Mouse (Mus musculus) thymus, postnatal 14 days (tissue): ENCODE measurements around the gene Bbx.

Experiments used
- DNase-seq: peaks from one replicate; pipeline ENCODE4 v3.0.0; 2021

The Bbx gene

DNA sequence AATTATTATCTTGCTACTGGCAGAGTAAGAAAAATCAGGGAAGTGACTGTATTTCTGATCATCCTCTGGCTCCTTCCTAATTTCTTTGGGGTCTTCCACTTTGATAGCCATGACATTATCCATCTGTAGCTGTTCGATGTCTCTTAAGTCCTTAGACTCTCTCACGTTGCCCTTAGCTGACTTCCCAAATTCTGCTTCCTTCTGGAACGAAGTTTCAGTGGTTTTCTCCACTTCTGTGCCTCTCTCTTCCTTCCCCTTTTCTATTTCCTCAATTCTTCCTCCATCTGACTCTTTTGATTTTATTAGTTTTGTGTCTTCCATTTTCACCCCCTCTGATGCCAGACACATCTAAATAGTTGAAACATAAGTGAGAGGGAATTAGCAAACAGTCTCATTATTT is 207.2 kb downstream of the Bbx start:
- no peak for DNase-seq

DNA sequence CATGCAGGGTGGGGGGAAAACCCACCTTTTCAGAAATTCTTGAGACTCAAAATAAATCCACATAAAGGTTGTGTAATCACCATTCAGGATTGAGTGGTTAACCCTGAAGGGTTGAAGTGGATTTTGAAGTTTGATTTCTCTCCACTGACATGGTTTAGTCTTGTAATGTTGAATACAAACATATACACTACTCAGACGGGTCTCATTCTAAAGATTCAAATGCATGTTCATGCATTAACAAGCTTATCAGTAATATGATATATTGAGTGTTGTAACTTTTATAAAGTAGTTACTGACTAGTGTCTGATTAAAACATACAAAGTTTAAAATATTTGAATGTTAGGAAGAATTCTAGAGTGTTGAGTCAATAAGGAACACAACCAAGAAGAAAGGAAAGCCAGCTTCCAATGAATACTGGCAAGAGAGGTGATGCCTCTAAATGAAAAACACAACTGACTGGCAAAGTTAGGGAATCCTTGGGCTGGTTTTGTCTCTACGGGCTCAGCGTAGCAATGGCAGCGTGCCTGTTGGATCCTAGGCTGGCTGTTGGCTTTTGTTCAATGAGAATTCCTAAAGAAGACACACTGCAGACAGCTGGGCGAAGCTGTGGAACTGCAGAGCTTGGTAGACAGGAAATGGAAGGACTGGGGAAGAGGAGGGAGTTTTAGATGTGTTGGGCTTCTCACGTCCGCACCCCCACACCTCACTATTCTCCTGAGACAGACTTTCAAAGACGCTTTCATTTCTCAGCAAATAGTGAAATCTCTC is 211.3 kb downstream of the Bbx start:
- no peak for DNase-seq

DNA sequence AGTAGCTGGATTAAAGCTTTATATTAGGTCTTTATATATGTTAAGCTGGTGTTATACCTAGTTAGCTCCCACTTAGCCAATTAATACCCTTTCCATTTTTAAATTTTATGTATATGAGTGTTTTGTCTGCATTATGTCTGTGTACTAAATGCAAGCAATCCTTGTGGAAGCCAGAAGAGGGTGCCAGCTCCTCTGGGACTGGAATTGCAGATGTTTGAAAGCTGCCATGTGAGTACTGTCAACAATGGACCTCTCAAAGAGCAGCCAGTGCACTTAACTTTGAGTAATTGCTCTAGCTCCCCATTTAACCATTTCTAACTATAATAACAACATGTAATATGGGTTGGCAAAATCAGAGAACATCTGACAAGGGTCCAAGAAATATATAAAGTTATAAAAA is 215.1 kb downstream of the Bbx start:
- DNase-seq: no peak

DNA sequence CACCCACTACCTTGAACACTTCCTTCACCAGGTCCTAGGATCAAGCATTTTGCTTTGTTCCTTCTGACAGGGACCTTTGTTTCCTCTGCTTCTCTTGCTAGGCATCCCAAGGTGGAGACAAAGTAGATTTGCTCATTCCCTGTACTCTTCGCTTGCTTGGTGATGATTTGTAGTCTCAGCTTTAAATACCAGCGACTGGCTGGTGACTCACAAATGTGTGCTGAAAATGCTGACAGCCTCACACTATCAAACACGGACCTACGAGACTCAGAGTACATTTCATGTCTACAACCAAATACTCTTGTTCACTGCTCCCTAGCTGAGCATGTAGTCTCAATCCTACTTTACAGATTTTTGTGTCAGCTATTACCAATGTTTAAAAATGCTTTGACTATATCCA is 220.5 kb downstream of the Bbx start:
- no peak for DNase-seq

DNA sequence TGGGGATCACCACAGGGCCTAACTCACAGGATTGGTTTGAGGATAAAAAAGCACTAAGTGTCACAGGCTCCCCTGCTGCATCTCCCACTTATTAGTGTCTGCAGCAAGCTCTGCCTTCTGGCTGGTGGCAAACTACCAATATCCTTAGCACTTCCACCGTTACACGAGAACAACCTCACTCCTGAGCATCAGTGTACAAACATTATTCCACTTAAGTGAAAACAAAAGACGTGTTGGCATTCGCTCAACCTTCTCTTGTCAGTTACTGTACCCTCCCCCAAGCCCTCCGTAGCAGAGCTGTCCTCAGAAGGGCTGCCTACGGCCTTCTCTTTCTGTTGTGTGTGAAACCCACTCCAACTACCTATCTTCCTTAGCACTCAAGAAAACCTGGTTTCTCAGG is 221.0 kb downstream of the Bbx start:
- DNase-seq: no peak

DNA sequence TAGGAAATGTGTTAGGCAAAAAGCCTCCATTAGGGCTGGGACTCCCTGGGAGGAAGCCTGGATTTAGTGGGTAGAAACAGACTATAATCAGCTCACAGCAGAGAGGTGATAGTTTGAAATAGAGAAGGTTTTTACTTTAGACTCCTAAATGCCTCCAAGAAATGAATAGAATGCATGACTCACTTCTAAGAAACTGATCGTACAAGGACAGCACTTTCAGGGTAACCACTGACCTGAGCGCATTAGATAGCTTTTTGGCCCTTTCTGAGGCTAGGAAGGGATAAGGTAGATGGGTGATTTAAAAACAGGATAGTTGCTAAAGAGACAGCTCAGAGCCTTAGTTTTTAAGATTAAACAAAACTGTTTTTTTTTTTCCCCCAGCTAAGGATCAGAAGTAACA is 221.4 kb downstream of the Bbx start:
- no peak for DNase-seq

DNA sequence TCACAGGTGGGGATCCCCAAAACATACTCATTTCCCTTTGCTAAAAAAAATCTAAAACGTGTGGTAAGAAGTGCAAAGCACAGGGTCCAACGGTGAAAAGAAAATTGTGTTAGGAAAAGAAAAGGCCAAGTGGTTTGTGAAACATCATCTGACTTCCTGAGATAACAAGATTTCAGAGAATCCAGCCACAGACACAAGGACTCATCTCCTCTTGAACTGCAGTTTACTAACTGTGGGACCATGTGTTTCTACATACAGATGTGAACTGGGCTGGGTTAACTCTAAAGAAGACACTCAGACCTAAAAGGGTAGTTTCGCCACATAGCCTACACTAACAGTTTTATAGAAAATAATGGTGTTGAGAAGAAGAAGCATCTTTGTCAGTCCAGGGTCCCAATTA is 227.2 kb downstream of the Bbx start:
- DNase-seq: no peak

DNA sequence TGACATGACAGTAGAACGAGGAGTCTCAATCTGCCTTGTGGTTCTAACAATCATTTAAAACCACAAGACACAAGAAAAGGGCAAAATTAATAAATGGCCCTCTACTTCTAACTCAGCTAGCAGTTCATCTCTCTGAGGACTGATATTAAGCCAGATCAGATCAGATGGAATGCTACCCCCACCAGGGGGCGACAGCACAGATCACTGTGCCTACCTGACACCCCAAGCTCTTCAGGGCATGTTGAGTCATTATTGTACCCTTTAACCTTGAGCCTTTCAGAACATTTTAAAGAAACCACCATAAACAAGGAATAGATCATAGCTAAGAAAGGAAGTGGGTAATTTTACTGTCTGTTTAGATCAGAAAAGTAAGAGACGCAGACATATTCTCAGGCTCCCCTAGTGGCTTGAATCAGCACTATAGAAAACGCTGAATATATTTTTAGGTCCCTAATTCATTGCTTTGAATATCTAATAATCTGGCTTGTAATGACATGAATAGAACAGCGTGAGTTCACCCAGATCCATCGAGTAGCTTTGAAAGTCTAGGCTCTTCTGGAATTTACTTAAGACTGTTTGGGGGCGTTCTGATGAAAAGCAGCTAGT is 230.5 kb downstream of the Bbx start:
- peak; percentile 72 for DNase-seq

DNA sequence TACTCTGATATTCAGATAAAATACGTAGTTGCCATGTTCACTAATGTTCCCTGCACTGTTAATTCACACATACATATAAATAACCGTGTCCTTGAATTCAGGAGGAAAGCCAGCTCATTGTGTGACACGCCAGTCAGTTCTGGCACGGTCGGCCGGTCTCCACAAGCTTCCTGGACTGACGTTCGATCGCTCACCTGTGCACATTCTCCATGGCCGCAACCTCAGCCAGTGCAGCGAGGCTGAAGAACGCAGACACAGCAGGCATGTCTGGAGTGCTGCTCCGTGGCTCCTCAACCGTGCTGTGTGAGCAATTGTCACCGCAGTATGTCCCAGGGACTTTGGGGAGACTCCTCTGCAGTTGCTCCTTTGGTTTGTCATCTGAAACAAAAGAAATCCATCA is 232.0 kb downstream of the Bbx start:
- DNase-seq: no peak

DNA sequence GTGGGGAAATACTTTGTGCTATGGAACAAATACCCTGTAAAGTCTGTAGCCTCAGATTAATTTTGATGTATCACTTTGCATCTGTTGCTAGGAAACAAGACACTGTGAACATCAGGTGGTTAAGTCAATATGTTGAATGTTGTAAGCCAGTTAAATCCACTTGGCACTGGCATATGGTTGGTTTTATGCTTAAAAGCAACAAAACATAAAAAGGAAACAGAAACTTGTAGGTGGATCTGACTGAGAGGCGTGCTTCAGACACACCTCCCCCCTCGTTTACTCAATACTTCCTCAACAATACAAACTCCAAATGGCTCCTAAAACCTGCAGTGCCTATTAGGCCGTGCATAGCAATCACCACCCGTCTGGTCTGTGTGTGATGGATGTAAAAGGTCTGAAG is 236.1 kb downstream of the Bbx start:
- no peak for DNase-seq

DNA sequence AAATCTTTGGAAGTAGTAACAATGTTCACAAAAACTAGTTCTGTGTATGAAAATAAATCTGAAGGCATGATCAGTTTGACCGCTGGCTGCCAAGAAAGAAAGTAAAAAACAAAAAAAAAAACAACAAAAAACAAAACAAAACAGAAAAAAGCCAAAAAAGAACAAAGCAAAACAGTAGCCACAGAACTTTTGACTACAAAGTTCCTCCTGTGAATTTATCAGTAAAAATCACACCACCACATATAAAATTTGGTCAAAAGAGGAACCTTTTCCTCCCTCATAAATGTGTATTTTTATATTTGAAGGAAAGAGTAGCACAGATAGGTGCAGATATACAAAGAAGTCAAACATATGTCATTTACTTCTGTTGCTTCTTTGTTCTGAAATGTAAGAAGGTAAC is 239.6 kb downstream of the Bbx start:
- no peak for DNase-seq

DNA sequence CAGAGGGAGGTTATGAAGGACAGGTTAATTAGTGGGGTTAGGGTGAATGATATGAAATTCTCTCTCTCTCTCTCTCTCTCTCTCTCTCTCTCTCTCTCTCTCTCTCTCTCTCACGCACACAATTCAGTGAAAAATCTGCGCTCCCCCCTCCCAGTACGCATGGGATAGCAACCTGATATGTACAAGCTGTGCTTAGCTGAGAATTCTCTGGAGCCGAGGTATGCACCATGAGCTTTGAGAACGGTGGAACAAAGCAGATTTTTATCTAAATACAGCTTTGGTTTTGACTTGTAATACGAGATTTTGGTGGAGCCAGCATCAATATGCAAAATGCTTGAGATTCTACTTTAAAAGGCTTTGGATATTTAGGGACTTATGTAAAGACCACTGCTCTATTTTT is 243.1 kb downstream of the Bbx start:
- DNase-seq: no peak

DNA sequence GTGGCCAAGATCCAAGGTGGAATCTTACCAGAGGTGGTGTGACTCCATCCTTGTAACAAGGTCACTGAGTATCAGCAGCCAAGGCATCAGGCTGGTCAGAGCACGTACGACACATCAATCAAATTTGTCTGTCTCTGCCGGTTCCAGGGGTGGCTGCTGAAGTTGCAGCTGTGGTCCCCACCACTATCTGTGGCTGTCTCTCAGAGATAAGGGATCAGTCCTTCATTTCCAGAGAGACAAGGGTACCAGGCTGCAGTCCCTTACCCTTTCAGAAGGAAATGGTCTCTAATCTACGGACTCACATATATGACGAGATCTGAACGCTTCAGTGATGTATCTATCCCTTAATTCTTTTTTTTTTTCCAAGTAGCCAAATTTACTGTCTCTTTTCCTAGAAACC is 245.6 kb downstream of the Bbx start:
- DNase-seq: no peak

DNA sequence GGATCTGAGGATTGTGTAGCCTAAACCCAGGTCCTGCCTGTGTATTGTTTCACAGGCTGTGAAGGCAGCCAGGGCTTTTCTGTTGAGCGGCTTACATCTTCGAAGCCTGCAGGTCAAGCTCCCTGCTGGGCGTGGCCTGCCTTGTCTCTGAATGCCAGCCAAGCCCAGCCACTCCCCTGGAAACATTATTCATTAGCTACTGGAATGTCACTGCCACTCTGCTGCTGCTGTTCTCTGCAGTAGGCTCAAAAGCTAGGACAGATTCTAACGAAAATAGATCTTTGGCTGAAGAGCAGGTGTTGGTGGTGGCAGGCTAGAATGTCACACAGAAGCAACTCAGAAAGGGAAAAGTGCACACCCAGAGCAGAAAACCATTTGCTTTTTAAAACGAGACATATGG is 247.1 kb downstream of the Bbx start:
- DNase-seq: no peak

DNA sequence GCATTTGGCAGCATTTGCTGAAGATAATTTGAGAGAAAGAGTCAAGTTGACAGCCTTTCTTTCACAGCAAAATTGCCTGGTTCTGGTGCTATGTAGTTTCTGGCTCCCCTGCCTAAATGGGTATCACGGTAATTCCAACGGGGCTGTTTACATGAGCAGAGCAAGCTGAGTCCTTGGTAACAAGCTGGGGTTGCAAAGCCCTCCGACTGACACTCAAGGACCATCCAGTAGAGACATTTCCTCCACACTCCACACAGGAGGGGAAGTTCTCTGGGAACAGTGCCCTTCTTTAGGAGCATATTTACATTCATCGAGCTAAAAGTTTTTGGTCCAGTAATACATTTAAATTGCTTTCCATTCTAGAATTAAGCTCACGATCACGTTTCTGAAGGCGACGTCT is 249.2 kb downstream of the Bbx start:
- no peak for DNase-seq

DNA sequence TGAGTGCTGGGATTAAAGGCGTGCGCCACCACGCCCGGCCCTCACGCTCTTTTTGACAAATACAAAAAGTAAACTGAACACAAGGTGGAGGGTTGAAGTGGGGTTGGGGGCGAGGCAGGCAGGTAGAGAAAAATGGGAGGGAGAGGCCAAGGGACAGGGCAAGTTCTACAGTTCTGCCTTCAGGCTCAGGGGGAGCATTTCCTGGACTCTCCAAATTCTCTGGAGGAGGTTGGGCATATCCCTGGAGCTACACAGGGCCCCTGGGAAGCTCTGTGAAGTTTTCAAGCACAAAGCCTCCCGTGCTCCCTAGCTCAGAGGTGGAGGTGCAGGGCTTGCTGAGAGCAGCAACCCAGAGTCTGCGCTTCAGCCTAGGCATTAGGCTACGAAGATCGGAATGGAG is 249.6 kb downstream of the Bbx start:
- no peak for DNase-seq

DNA sequence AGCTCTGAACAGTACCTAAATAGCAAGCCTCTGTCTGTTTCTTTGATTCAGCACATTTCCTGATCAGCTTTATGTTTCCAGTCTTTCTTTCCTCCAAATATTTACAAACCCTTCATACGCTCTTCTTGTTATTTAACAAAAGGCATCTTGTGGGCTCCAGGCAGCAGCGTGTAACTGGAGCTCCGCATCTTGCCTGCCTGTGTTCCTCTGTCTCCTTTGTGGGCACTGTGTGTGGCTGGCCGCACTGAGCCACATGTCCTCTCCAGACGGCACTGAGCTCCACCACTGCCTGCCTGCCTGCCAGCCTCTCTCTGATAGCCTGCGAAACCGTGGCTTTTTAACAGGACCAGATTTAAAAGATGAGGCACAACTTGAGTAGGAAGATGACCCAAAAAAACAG is 259.4 kb downstream of the Bbx start:
- DNase-seq: no peak

DNA sequence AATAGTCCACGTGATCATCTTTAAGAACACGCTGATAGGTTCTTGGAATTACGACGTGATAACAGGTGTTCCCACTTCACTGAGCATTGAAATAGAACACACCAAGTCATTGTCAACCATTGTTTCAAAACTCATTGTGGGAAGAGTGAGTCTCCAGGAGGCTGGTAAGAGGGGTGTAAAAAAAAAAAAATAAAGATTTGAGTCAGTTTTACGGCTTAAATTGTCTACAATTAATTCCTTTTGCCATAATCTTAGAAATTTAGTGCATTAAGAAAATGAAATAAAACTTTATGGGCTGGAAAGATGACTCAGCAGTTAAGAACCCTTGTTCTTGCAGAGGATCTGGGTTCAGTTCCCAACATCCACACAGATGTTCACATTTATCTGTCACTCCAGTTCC is 261.4 kb downstream of the Bbx start:
- DNase-seq: no peak

DNA sequence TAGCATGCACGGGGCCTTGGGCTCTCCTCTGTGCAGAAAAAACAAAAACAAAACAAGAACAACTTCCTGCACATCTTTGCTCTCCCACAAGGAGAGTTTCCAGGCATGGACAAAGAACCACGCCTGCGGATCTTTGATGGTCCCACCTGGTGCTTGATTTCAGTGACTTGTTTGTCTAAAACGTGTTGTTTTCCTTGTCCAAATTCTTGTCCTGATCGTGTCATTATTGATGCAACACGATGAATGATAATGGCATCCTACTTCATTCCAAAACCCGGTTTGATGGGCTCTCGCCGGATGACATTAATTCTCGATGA is 264.2 kb downstream of the Bbx start:
- DNase-seq: no peak

DNA sequence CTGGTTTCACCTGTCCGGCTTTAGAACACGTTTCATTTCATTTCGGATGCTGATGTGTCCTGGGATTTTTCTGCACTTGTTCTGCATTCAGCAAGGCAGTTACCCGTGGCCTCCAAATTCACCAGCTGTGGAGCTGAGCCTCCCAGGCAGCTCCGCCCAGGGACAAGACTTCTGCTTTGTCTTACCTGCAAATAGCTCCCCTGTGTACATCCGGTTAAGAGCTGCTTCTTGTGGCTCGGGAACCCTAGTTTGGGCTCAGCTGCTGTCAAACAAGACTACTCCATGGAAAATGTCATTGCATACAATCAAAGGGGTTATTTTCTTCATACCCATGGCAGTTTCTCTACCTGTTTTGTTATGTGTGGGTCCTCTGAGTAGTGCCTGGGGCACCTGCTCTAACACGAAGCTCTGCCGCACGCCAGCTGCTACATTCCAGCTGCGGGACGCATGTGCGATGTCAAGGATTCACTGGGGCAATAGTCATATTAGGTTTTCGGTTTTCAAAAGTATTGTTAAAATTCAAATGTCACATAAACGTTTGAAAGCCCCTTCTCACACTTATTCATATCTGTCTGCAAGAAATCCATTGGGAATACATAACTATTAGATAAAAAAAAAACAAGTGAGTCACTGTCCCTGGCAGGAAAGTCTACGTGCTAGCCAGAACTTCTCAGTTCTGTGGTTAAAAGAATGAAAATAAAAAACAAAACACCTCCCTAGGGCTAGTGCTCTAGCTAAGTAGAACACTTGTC is 264.8 kb downstream of the Bbx start:
- DNase-seq: no peak

DNA sequence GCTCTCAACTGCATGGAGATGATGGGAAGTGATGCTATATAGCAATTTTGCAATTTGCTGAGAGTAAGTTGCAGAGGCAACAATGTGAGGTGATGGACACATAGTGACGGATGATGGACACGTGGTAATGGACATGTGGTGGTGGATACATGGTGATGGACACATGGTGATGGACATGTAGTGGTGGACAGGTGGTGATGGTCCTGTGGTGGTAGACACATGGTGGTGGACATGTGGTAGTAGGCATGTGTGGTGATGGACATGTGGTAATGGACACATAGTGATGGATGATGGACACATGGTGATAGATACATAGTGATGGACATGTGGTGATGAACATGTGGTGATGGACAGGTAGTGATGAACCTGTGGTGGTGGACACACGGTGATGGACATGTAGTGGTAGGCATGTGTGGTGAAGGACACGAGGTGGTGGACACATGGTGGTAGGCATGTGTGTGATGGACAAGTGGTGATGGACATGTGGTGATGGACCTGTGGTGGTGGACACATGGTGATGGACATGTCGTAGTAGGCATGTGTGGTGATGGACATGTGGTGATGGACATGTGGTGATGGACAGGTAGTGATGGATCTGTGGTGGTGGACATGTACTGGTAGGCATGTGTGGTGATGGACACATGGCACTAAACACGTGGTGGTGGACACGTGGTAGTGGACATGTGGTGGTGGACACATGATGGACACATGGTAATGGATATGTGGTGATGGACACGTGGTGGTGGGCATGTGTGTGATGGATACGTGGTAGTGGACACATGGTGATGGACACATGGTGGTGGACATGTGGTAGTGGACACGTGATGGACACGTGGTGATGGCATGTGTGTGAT is 271.5 kb downstream of the Bbx start:
- DNase-seq: no peak

DNA sequence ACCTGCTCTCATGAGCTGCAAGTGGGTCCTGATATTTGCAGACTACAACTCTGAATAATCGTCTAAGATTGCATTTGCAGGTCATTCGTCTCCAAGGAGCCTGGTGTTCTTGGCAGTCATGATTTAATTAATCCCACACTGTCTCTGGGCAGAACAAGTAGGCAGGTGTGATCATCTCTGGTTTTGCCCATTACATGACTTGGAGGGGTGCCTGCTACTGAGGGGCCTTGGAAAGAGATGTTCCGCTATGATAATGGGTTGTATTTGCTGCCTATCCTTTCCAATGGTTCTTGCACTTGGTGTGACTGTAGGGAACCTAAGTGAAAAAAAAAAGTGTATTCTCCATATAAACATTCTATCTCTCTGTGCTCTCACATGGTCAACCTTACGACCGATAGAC is 273.6 kb downstream of the Bbx start:
- DNase-seq: no peak

DNA sequence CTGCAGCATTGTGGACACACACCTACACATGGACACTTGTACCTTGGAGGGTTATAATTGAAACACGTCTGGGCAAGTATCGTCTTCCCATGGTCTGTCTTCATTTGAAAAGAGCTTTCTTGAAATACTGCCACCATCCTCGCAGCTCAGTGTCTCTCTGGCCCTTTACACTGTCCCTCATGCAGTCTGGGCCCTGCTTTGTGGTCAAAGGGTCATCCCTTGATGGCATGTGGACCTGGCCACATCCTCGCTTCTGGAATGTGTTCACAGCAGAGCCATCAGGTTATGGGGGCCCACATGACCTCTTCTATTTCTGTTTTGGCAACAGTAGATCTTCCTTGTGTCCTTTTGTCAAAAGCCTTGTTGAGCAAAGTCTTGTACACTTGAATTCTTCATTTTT is 282.6 kb downstream of the Bbx start:
- no peak for DNase-seq

DNA sequence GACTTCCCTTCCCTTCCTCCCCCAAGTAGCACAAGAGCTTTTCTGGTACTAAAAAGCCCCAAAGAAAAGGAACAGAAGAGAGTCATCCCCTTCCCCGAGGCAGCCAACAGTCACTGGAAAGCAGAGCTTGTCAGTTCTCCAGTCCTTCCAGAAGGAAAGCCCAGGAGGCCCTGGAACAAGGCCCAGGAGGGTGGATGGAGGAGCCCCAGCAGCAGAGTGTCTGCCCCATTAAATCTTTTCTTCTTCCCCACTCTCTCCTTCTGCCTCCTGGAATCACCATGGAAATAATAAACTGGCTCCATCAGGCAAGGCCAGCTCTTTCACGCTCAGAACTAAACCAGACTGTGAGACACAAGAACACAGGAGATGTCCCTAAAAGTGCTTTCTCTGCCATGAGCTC is 284.3 kb downstream of the Bbx start:
- DNase-seq: no peak
